Mouse (Mus musculus): ENCODE results near the gene Ltbp3. TPM values are rescaled to one million over a fixed set of nuclear protein-coding genes. Genes with fewer than 3 reads are reported as not detected.

The Ltbp3 gene
- polyA plus RNA-seq, 1 experiment from 2014 or later, result 15.7 TPM

DNA sequence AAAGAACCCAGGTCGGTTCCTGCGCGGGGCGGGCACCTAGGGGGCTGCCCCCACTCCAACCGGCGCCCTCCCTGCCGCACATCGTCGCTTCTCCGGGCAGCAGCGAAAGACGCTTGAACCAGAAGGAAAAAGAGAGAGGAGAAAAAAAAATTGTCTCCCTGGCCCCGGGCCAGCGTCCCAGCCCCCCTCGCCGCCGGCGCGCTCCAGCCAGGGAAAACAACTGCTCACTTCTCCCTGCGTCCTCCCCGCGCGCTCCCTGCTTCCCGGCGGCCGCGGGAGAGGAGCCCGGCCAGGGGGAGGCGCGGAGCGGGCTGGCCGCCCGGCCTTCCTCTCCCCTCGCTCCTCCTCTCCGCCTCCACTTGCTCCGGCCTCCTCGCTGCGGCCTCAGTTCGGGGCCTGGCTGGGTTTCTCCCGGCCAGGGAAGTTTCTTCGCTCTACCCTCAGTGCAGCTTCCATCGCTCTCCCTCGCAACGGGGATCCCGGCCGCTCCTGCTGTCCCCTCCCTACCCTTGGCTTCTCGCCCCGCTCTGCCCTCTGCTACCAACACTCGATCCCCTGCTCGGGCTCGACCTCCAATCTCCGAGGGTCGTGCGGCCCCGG, 1.0 kb downstream of the Ltbp3 start:
- Histone ChIP-seq H3K27ac (replicated peaks) (peak overlapping the region; percentile 95), H3K27me3 (ENCODE audit: control insufficient read depth, insufficient read depth, low read length) (no peaks in the 10 kb centered on the region), H3K9ac (ENCODE audit: low read length) (peak overlapping the region; percentile 84), H3K9me3 (ENCODE audit: control insufficient read depth, low read length) (no peaks in the 10 kb centered on the region), H3K4me1 (replicated peaks; ENCODE audit: control insufficient read depth, insufficient read depth) (peaks cover 10% of the 10 kb centered on the region; the same call in 1 of the 2 replicates), H3K4me2 (replicated peaks; ENCODE audit: low read depth) (peak overlapping the region; percentile 99), H3K36me3 (ENCODE audit: control insufficient read depth, insufficient read depth, low read length) (no peaks in the 10 kb centered on the region), H3K4me3 (ENCODE audit: low read depth, low read length) (peak overlapping the region; percentile 74)
- ATAC-seq (ENCODE audit: low FRiP score, low TSS enrichment) (peak; percentile 71; the same call in 1 of the 2 replicates), DNase-seq (ENCODE audit: low spot score) (peak; percentile 76)
- TF ChIP-seq CTCF (IDR thresholded peaks at IDR 0.05; ENCODE audit: low read depth), result peak; percentile 30
- TF ChIP-seq EP300 (optimal IDR thresholded peaks at IDR 0.05), result no peak
- 0% methylated on average over 51 of the region's 55 CpGs for WGBS

DNA sequence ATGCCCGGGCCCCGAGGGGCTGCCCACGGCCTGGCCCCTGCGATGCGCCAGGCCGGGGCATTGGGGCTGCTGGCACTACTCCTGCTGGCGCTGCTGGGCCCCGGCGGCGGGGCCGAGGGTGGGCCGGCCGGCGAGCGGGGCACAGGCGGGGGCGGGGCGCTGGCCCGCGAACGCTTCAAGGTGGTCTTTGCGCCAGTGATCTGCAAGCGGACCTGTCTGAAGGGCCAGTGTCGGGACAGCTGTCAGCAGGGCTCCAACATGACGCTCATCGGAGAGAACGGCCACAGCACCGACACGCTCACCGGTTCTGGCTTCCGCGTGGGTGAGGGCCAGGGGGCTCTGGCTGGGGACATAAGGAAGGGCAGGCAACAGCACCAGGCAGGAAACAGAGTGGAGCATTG, 1.5 kb downstream of the Ltbp3 start:
- peak overlapping the region; percentile 74 for H3K4me3 ChIP-seq (ENCODE audit: low read depth, low read length)
- peaks cover 10% of the 10 kb centered on the region; the same call in 1 of the 2 replicates for H3K4me1 ChIP-seq (replicated peaks; ENCODE audit: control insufficient read depth, insufficient read depth)
- TF ChIP-seq EP300 (optimal IDR thresholded peaks at IDR 0.05) (no peak), CTCF (IDR thresholded peaks at IDR 0.05; ENCODE audit: low read depth) (no peak)
- no peak; the same call in 1 of the 2 replicates for ATAC-seq (ENCODE audit: low FRiP score, low TSS enrichment)
- H3K27me3 ChIP-seq (ENCODE audit: control insufficient read depth, insufficient read depth, low read length), result no peaks in the 10 kb centered on the region
- H3K27ac ChIP-seq (replicated peaks), result peak overlapping the region; percentile 95
- no peak for DNase-seq (ENCODE audit: low spot score)
- H3K36me3 ChIP-seq (ENCODE audit: control insufficient read depth, insufficient read depth, low read length), result no peaks in the 10 kb centered on the region
- 3% methylated on average over 32 of the region's 32 CpGs for WGBS
- peak overlapping the region; percentile 99 for H3K4me2 ChIP-seq (replicated peaks; ENCODE audit: low read depth)
- peak overlapping the region; percentile 84 for H3K9ac ChIP-seq (ENCODE audit: low read length)
- H3K9me3 ChIP-seq (ENCODE audit: control insufficient read depth, low read length), result no peaks in the 10 kb centered on the region

DNA sequence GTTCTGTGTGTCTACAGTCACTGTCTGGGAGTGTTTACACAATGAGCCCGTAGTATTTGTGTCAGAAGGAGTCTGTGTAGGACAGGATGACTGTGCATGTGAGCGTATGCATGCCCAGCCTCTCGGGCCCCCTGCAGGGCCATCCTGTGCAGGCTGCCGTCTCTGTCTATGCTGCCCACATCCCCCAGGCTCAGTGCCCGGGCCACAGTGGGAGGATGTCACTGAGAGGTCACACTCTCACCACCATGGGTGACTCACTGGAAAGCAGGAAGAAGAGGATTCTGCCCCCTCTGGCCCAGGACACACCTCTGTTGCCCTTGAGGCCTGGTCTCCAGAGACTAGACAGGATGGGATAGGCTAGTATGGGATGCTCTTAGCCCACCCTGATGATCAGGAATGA, 2.9 kb downstream of the Ltbp3 start:
- DNase-seq (ENCODE audit: low spot score), result no peak
- ATAC-seq (ENCODE audit: low FRiP score, low TSS enrichment), result no peak
- Histone ChIP-seq H3K4me3 (ENCODE audit: low read depth, low read length) (no peak overlapping the region), H3K4me1 (replicated peaks; ENCODE audit: control insufficient read depth, insufficient read depth) (peaks cover 10% of the 10 kb centered on the region; the same call in 1 of the 2 replicates), H3K27me3 (ENCODE audit: control insufficient read depth, insufficient read depth, low read length) (no peaks in the 10 kb centered on the region), H3K27ac (replicated peaks) (no peak overlapping the region), H3K9ac (ENCODE audit: low read length) (no peak overlapping the region; the same call in 1 of the 2 replicates), H3K4me2 (replicated peaks; ENCODE audit: low read depth) (no peak overlapping the region; the same call in 1 of the 2 replicates), H3K36me3 (ENCODE audit: control insufficient read depth, insufficient read depth, low read length) (no peaks in the 10 kb centered on the region), H3K9me3 (ENCODE audit: control insufficient read depth, low read length) (no peaks in the 10 kb centered on the region)
- no peak for TF ChIP-seq EP300 (optimal IDR thresholded peaks at IDR 0.05)
- no peak; the same call in 1 of the 2 replicates for TF ChIP-seq CTCF (IDR thresholded peaks at IDR 0.05; ENCODE audit: low read depth)
- 46% methylated on average over 5 of the region's 5 CpGs for WGBS

DNA sequence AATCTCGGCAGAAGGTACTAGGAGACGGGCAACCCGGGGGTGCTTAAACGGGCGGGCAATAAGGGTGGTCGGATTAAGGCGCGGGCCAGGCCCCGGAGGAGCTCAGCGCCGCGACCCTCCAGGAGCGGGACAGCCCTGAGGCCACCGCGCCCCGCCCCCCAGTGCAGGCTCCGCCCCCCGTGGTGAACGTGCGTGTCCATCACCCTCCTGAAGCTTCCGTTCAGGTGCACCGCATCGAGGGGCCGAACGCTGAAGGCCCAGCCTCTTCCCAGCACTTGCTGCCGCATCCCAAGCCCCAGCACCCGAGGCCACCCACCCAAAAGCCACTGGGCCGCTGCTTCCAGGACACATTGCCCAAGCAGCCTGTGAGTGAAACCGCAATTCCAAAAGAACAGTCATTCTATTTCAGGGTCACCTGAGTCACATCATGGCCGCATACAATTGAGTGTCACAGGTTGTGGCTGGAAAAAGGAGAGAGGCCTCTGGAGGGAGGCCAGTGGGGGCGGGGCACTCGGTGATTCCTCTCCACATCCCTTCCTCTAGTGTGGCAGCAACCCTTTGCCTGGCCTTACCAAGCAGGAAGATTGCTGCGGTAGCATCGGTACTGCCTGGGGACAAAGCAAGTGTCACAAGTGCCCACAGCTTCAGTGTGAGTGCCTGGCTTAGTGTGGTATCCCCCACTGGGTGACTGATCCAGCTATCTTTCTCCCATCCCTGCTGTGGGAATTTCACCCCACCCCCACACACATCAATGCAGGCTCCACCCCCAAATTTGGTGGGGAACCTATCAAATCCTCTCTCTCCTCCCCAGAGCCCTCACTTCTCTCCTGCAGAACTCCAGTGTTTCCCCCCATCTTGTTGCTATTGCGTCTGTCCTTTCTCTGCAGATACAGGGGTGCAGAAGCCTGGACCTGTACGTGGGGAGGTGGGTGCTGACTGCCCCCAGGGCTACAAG, 5.3 kb downstream of the Ltbp3 start:
- H3K9me3 ChIP-seq (ENCODE audit: control insufficient read depth, low read length), result no peaks in the 10 kb centered on the region
- H3K4me3 ChIP-seq (ENCODE audit: low read depth, low read length), result peak overlapping the region; percentile 13; the same call in 1 of the 2 replicates
- no peak for ATAC-seq (ENCODE audit: low FRiP score, low TSS enrichment)
- H3K4me2 ChIP-seq (replicated peaks; ENCODE audit: low read depth), result peak overlapping the region; percentile 40
- H3K9ac ChIP-seq (ENCODE audit: low read length), result peak overlapping the region; percentile 27; the same call in 1 of the 2 replicates
- H3K36me3 ChIP-seq (ENCODE audit: control insufficient read depth, insufficient read depth, low read length), result no peaks in the 10 kb centered on the region
- no peak overlapping the region for H3K27ac ChIP-seq (replicated peaks)
- WGBS, result 19% methylated on average over 35 of the region's 36 CpGs
- H3K4me1 ChIP-seq (replicated peaks; ENCODE audit: control insufficient read depth, insufficient read depth), result peaks cover 10% of the 10 kb centered on the region; the same call in 1 of the 2 replicates
- no peaks in the 10 kb centered on the region for H3K27me3 ChIP-seq (ENCODE audit: control insufficient read depth, insufficient read depth, low read length)
- TF ChIP-seq EP300 (optimal IDR thresholded peaks at IDR 0.05) (no peak), CTCF (IDR thresholded peaks at IDR 0.05; ENCODE audit: low read depth) (no peak)
- DNase-seq (ENCODE audit: low spot score), result no peak

DNA sequence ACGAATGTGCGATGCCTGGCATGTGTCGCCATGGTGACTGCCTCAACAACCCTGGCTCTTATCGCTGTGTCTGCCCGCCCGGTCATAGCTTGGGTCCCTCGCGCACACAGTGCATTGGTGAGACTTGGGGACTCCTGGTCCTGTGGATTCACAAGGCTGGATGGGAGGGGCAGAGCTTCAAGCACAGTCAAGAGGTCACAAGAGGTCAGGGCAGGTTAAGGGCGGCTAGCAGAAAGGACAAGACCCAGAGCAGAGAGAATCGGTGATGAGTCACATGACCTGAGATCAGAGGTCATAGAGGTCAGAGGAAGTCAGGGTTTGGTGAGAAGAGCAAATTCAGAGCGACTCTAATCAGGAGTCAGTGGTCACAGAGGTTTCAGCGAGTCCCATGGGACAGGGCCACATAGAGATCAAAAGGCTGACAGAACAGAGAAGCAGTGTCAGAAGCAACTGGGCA, 6.2 kb downstream of the Ltbp3 start:
- H3K4me1 ChIP-seq (replicated peaks; ENCODE audit: control insufficient read depth, insufficient read depth), result peaks cover 8% of the 10 kb centered on the region
- no peak overlapping the region for H3K27ac ChIP-seq (replicated peaks)
- DNase-seq (ENCODE audit: low spot score), result no peak
- no peak for ATAC-seq (ENCODE audit: low FRiP score, low TSS enrichment)
- H3K4me3 ChIP-seq (ENCODE audit: low read depth, low read length), result no peak overlapping the region
- no peaks in the 10 kb centered on the region for H3K9me3 ChIP-seq (ENCODE audit: control insufficient read depth, low read length)
- TF ChIP-seq EP300 (optimal IDR thresholded peaks at IDR 0.05) (no peak), CTCF (IDR thresholded peaks at IDR 0.05; ENCODE audit: low read depth) (no peak)
- no peaks in the 10 kb centered on the region for H3K27me3 ChIP-seq (ENCODE audit: control insufficient read depth, insufficient read depth, low read length)
- H3K36me3 ChIP-seq (ENCODE audit: control insufficient read depth, insufficient read depth, low read length), result no peaks in the 10 kb centered on the region
- no peak overlapping the region for H3K9ac ChIP-seq (ENCODE audit: low read length)
- WGBS, result 51% methylated on average over 12 of the region's 12 CpGs
- no peak overlapping the region for H3K4me2 ChIP-seq (replicated peaks; ENCODE audit: low read depth)
